In the genomic region with DNA sequence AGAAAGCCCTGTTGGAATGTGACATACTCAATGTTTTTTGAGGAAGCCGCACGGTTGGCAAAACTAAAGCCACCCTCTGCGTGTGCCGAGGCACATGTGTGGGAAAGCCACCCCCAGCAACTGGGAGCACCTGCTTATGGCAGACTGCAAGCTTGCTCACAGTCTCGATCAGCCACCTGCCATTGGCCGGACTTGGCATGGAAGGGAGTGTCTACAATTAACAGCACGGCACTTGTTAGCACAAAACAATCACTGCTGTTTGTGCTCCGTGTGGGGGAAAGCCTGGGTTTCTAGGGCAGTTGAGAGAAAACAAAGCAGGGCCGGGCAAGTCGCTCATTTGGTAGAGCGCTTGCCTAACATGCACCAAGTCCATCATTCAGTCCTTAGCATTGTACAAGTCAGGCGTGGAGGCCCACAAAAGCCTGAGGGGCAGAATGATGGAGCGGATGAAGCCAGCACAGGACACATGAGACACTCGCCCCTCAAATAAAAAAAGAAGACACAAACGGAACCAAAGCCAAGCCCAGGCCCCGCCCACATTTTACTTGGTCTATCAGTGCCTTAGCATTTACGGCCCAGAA, we compare ENCODE assay signal across 8 mouse cellular contexts.
DNase-seq lines count a peak whose midpoint lies in the region; ATAC-seq and TF ChIP-seq lines count a peak whose summit lies in the region.
"Had no signal": no experiment of that assay in that cellular context is flagged by ENCODE, and none has a peak within 500 bp of the region (broad histone marks: within the 10 kb centered on the region; RNA-seq: fewer than 3 reads in every experiment).

No protein-coding gene starts in this region.

- WGBS in midbrain, postnatal 0 days = 74% methylated on average over 17 of the region's 17 CpGs
- 65% methylated on average over 17 of the region's 17 CpGs for WGBS in midbrain, embryonic 16.5 days
- 28% methylated on average over 17 of the region's 17 CpGs for WGBS in forebrain, postnatal 0 days
- WGBS in small intestine, adult 2 months = 40% methylated on average over 17 of the region's 17 CpGs

- no peaks in the 10 kb centered on the region for H3K4me1 ChIP-seq in midbrain, postnatal 0 days (ENCODE audit: insufficient read depth, low read length)
- no peaks in the 10 kb centered on the region for H3K4me1 ChIP-seq in midbrain, embryonic 16.5 days (ENCODE audit: control insufficient read depth, insufficient read depth, low read length)
- H3K4me1 ChIP-seq in forebrain, postnatal 0 days (ENCODE audit: insufficient read depth) = no peaks in the 10 kb centered on the region
- H3K4me1 ChIP-seq in small intestine, adult 2 months (ENCODE audit: control insufficient read depth, insufficient read depth, insufficient read length, low read length) = peaks cover 20% of the 10 kb centered on the region; the same call in 1 of the 2 replicates
- H3K4me1 ChIP-seq: limb, embryonic 13.5 days had no signal

- no peaks in the 10 kb centered on the region for H3K27me3 ChIP-seq in midbrain, postnatal 0 days (ENCODE audit: insufficient read depth, low read length)
- H3K27me3 ChIP-seq in midbrain, embryonic 16.5 days (ENCODE audit: control insufficient read depth, insufficient read depth, low read depth, low read length) = no peaks in the 10 kb centered on the region
- H3K27me3 ChIP-seq in forebrain, postnatal 0 days (ENCODE audit: insufficient read depth, low read length) = no peaks in the 10 kb centered on the region
- H3K27me3 ChIP-seq in small intestine, adult 2 months (ENCODE audit: control insufficient read depth, insufficient read depth, low read length) = no peaks in the 10 kb centered on the region
- H3K27me3 ChIP-seq: limb, embryonic 13.5 days had no signal

- no peak overlapping the region for H3K4me2 ChIP-seq in midbrain, postnatal 0 days (ENCODE audit: low read depth, low read length, poor library complexity, severe bottlenecking)
- H3K4me2 ChIP-seq in midbrain, embryonic 16.5 days (ENCODE audit: low read length) = no peak overlapping the region
- H3K4me2 ChIP-seq in forebrain, postnatal 0 days (ENCODE audit: low read depth) = no peak overlapping the region
- H3K4me2 ChIP-seq: limb, embryonic 13.5 days had no signal

- H3K27ac ChIP-seq in midbrain, postnatal 0 days (ENCODE audit: low read depth, low read length) = no peak overlapping the region
- no peak overlapping the region for H3K27ac ChIP-seq in midbrain, embryonic 16.5 days (ENCODE audit: low read length)
- no peak overlapping the region for H3K27ac ChIP-seq in forebrain, postnatal 0 days (ENCODE audit: low read depth, low read length)
- peak overlapping the region; percentile 91; the same call in 1 of the 2 replicates for H3K27ac ChIP-seq in small intestine, adult 2 months (ENCODE audit: insufficient read depth, low read depth, low read length)
- H3K27ac ChIP-seq: limb, embryonic 13.5 days had no signal

- DNase-seq in midbrain, postnatal 0 days (ENCODE audit: low spot score) = peak; percentile 30
- DNase-seq in forebrain, postnatal 0 days = peak; percentile 45
- DNase-seq in layer of hippocampus, postnatal 10 days (ENCODE audit: low spot score in 2 of 2) = peak; percentile 48 to 55
- no peak for DNase-seq in lung, postnatal 36 days
- DNase-seq in thymus, postnatal 0 days (ENCODE audit: low spot score) = no peak

- no peak for ATAC-seq in midbrain, postnatal 0 days (ENCODE audit: low FRiP score)
- no peak for ATAC-seq in midbrain, embryonic 16.5 days
- peak; percentile 63 for ATAC-seq in forebrain, postnatal 0 days

- no peaks in the 10 kb centered on the region for H3K36me3 ChIP-seq in midbrain, postnatal 0 days (ENCODE audit: insufficient read depth, low read length)
- H3K36me3 ChIP-seq in midbrain, embryonic 16.5 days (ENCODE audit: control insufficient read depth, insufficient read depth, low read length) = no peaks in the 10 kb centered on the region
- no peaks in the 10 kb centered on the region for H3K36me3 ChIP-seq in forebrain, postnatal 0 days (ENCODE audit: insufficient read depth)
- H3K36me3 ChIP-seq in small intestine, adult 2 months (ENCODE audit: control insufficient read depth, insufficient read depth, low read length) = no peaks in the 10 kb centered on the region
- H3K36me3 ChIP-seq: limb, embryonic 13.5 days had no signal

- H3K4me3 ChIP-seq in midbrain, postnatal 0 days (ENCODE audit: low read depth, low read length) = no peak overlapping the region
- H3K4me3 ChIP-seq in midbrain, embryonic 16.5 days (ENCODE audit: low read depth, low read length) = no peak overlapping the region
- H3K4me3 ChIP-seq in forebrain, postnatal 0 days (ENCODE audit: low read depth, low read length) = no peak overlapping the region
- no peak overlapping the region for H3K4me3 ChIP-seq in small intestine, adult 2 months (ENCODE audit: low read depth, low read length)
- H3K4me3 ChIP-seq: limb, embryonic 13.5 days had no signal

- TF ChIP-seq CTCF in midbrain, postnatal 0 days (IDR thresholded peaks at IDR 0.05) = no peak
- TF ChIP-seq CTCF in forebrain, postnatal 0 days (IDR thresholded peaks at IDR 0.05; ENCODE audit: low read depth) = no peak
- no peak for TF ChIP-seq CTCF in small intestine, adult 2 months (IDR thresholded peaks at IDR 0.05; ENCODE audit: extremely low read depth, insufficient read length, insufficient replicate concordance, low read depth, low read length)

- TF ChIP-seq POLR2A in small intestine, adult 2 months (IDR thresholded peaks at IDR 0.05; ENCODE audit: low read depth, low read length) = no peak

- H3K9ac ChIP-seq in midbrain, postnatal 0 days (replicated peaks; ENCODE audit: low read length, poor library complexity, severe bottlenecking) = no peak overlapping the region
- no peak overlapping the region for H3K9ac ChIP-seq in midbrain, embryonic 16.5 days (ENCODE audit: low read depth, low read length)
- H3K9ac ChIP-seq in forebrain, postnatal 0 days = no peak overlapping the region
- H3K9ac ChIP-seq: limb, embryonic 13.5 days had no signal

- H3K9me3 ChIP-seq in midbrain, postnatal 0 days (ENCODE audit: low read length) = no peaks in the 10 kb centered on the region
- no peaks in the 10 kb centered on the region for H3K9me3 ChIP-seq in midbrain, embryonic 16.5 days (replicated peaks; ENCODE audit: control insufficient read depth, low read length, poor library complexity, severe bottlenecking)
- no peaks in the 10 kb centered on the region for H3K9me3 ChIP-seq in forebrain, postnatal 0 days (ENCODE audit: low read length)
- H3K9me3 ChIP-seq: limb, embryonic 13.5 days had no signal

Comparison
In these comparisons a context has a peak if more than half of its experiments do, and no peak if none do; other contexts are left out.
1. DNase-seq: peak in midbrain, postnatal 0 days (single experiment), forebrain, postnatal 0 days (single experiment) and layer of hippocampus, postnatal 10 days (2 of 2); none in lung, postnatal 36 days (single experiment) and thymus, postnatal 0 days (single experiment).